Mouse (Mus musculus) testis, adult 2 months (tissue): ENCODE measurements around the gene Ubl5.

Experiments
- CTCF ChIP-seq: fragments of 200-500 bp; IDR thresholded peaks from 2 replicates; pipeline ENCODE4 v1.5.1; 2012; ENCODE audit warnings: low read depth, mild to moderate bottlenecking, inconsistent platforms, low read length, moderate library complexity; ENCODE audit not compliant: control insufficient read depth, insufficient read depth, insufficient replicate concordance
- POLR2A ChIP-seq: fragments of 200-500 bp; IDR thresholded peaks from 2 replicates; pipeline ENCODE4 v1.6.1; 2012; ENCODE audit warnings: low read depth, mild to moderate bottlenecking, inconsistent platforms, low read length, moderate library complexity; ENCODE audit not compliant: control insufficient read depth

GRCm38 (mm10) chr9:20681546-20682388 lies 39.1 kb downstream of the Ubl5 start:
- TF ChIP-seq POLR2A (no peak), CTCF (no peak)
